Mouse (Mus musculus) layer of hippocampus, postnatal 36 days (tissue): ENCODE measurements around the gene Slc16a11. TPM values are rescaled to one million over a fixed set of nuclear protein-coding genes. Genes with fewer than 3 reads are reported as not detected.
"Not testable (repeated sequence)": the region's sequence is repeated elsewhere in the genome, so short reads cannot be mapped to it uniquely, and the experiment has no call there.

ENCODE experiments used
- DNase-seq, 2 experiments: peaks; one replicate each; pipeline ENCODE4 v3.0.0; 2022
- total RNA-seq, 2 experiments: library from RNA; stranded (reverse); gene quantifications; 2 replicates each; pipeline ENCODE4 v1.2.3; 2021

The Slc16a11 gene
- 10 to 100 TPM; 30.5 to 34.6 TPM for total RNA-seq

DNA sequence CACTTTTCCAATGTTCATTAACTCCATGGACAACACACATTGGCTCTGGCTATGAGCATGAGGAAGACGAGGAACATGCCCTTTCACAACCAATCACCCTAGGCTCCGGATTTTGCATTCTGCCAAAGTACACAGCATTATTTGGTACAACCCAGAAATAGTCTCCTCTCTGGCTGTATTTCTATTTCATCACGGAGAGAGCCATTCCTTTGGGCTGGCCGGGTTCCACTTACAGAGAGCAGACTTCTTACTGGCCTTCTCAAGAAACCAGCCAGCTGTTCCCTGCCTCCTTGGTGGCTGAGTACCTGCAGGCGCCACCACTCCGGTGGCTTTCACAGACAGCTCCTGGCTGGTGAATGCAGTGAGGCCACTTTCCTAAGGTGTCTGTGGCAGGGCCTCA is at the start of gene Slc16a11:
Gene Slc16a11, plus strand, starts transcription at position 330 of the 400 bp plus-strand sequence.
- DNase-seq, result no peak

DNA sequence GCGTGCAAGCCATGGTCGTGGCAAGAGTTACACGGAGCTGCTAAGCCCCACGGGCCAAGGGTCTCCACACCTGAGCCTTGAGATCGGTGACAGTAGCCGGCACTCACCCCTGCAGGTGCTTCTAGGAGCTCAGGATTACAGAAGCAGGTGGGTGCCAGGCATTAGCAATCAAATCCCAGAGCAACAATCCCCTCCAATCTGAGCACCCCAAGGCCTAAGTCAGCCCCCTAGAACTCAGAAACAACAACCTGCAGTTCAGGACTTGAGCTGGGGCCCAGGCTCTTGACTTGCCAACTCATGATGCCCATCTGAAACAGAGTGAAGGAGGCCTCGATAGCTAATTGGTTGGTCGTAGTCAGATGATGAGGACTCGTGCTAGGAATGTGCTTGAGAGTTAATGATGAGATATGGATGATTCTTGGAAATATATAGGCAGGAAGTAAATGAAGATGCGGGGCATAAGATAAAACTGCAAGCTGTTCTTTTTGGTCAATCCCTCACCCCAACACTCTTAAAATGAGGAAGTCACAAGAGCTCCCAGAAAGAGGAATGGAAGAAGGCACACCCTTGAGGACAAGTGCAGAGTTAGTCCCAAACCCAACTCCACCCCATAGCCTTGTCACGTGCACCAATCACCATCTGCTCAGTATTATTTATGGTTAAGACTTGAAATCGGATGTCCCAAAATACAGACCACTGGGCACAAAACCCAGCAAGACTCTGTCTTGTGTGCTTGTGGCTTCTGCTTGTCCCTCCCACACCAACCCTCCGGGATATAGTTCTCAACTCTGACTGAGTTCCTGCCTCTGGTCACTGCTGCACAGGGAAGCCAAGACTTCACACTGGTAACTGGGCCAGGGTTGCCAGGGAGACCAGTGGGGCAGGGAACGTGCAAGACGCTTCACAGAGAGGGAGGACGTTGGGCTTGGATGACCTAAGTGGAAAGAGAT is 46.3 kb upstream of the Slc16a11 start:
- DNase-seq, result no peak

DNA sequence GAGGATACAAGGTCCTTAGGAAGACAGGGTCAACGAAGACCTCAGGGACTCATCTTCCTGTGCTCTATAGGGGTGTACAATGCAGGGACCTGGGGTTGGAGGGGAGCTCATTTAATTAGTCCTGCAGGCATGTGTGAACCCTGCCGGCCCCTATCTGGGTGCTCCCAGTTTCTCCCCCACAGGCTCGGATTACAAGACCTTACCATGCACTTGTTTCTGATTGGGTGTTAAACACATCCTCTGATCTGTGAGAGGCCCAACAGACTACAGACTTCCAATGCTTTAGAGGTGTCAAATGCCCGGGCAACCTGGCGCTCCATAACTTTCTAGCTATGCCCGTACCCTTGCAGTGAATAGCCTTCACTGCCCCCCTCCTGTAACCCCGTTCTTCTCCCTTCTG is 44.4 kb upstream of the Slc16a11 start:
- no peak for DNase-seq

DNA sequence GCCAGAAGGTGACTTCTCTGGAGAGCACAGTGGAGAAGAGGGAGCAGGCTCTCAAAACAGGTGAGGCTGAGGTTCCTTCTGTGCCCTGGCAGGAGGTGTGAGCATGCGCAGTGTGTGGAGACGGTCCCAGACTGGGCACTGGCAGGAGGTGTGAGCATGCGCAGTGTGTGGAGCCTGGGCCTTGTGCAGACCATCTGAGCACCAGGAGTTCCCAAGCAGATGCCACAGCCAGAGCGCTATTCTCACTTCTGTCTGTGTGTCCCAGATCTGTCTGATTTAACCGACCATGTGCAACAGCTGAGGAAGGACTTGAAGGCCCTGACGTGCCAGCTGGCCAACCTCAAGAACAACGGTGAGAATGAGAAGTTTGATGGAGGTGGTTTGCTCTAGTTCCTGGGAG is 43.1 kb upstream of the Slc16a11 start:
- DNase-seq, result not testable (repeated sequence)

DNA sequence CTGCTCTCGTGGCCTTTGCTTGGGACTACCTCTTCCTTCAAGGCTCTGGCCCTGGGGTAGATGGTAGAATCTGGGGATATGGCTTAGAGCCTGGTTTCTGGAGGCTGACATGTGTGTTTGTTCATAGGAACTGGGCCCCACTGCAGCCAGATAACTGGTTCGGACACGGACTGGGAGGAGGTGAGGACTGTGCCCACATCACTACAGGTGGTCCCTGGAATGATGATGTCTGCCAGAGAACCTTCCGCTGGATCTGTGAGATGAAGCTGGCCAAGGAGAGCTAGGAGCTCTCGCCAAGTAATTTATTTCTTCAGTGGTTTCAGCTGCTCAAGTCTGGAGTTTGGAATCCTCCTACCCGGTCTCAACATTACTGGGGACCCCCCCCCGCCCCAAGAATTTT is 42.3 kb upstream of the Slc16a11 start:
- DNase-seq, result no peak

DNA sequence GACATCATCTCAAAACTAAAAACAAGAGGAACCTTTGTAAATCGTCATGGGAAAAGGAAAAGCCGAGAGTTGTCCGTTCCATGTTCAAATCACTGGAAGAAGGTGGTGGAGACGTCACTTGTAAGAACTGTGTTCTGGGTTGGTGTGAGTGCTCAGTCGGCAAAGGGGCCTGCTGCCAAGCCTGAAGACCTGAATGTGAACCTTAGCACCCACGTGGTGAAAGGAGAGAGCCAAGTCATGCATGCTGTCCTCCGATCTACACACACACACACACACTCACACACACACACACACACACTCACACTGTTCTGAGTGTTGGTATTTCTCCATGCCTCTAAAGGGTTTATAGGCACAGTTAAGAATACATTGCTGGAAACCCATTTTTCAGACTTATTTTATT is 41.4 kb upstream of the Slc16a11 start:
- no peak for DNase-seq

DNA sequence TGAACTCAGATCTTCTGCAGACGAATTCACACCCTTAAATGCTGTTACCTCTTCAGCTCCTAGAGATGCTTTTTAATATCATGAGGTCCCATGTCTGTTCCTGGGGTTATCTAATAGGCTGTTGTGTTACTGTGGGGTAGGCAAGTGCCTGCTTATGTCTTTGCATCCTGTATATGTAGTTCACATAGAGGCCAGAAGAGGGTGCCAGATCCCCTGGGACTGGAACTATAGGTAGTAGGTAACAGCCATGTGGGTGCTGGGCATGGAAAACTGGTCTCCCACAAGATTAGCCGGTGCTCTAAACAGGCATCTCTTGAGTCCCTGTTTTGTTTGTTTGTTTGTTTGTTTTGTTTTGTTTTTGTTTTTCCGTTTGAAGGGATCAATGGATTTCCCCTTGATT is 40.7 kb upstream of the Slc16a11 start:
- DNase-seq, result no peak

DNA sequence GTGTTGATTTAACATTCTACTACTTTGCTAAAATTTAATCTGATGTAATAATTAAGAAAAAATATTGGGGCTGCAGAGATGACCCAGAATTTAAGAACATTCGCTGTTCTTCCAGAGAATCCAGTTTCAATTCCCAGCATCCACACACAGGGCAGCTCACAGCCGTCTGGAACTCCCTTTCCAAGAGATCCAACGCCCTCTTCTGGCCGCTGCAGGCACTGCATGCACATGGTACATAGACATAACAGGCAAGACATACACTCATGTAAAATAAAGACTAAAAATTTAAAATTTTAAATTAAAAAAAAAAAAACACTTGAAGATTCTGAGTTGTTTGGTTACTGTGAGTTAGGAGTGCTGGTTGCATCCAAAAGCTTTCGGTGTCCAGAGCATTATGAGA is 40.3 kb upstream of the Slc16a11 start:
- no peak for DNase-seq

DNA sequence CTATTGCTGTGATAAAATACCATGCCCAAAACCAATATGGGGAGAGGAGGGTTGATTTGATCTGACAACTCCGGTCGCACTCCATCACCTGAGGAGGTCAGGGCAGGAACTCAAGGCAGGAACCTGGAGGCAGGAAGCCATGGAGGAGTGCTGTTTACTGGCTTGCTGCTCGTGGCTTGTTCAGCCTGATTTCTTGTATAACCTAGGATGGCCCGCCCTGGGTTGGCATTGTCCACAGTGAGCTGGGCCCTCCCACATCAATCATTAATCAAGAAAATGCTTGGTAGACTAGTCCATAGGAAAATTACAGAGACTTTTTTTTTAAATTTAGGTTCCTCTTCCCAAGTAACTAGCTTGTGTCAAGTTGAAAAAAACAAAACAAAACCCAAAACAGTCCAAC is 38.1 kb upstream of the Slc16a11 start:
- no peak for DNase-seq

DNA sequence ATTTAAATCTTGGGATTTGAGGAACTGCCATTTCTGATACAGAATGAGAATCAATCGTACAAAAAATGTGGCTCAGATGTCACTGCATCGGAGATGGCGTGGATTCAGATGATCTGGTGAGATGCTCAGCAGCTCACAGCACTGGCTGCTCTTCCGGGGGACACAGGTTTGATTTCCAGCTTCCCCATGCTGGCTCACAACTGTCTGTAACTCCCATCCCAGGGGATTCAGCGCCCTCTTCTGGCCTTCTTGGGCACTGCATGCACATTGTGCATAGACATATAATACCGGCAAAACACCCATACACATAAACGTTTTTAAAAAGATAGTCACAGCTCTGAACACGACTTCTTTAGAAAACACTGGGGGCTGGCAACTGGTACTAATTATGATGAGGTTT is 34.9 kb upstream of the Slc16a11 start:
- DNase-seq, result no peak

DNA sequence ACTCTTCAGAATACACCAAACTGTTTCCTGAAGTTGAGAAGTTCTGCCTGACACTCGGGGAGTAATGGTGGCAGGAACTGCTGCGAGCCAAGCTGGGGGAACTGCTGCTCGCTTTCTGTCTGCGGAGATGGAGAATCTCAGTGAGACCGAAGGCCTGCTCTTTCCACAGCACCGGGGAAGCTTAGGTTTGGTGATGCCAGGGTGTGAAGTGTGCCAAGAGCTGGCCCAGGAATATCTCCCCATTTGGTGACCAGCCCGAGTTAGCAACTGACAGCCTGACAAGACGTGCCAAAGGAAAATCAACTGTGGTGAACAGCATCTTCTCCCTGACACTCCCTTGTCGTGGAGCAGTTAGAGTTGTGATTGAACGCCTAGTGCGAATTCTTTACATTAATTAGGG is 34.2 kb upstream of the Slc16a11 start:
- no peak for DNase-seq

DNA sequence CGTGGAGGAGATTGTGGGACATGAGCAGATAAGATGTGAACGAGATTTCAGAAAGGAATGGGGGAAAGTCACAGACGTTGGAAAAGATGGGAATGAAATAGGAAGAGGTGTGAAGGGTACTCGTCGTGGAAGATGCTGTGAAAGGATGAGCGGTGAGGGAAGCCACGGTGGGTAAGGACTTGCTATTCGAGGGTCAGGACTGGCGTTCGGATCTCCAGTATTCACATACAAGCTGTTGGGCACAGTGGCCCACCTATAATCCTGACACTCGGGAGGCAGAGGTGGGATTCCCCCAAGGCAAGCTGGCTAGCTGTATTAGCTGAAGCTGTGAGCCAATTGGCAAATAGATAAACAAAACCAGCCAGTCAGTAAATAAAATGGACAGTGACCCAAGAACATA is 33.8 kb upstream of the Slc16a11 start:
- DNase-seq, result no peak

DNA sequence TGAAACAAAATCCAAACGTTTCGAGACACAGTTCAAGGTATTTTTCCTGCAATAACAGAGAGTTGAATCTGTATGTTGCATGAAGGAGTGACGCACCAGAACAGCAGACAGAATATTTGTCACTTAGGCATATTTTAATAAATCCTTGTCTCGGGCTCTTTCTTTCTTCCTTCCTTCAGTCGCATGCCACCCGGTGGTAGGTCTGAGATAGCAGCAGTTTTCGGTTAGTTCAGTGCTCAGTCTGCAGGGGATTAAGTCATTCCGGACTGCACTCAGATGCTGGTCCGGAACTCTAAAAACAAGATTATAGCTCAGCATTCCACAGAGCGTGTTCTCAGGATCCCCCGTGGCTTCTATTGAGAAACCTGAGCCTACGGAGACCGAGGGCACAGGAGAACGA is 33.2 kb upstream of the Slc16a11 start:
- DNase-seq, result peak in 1 of 2 experiments; percentile 11

DNA sequence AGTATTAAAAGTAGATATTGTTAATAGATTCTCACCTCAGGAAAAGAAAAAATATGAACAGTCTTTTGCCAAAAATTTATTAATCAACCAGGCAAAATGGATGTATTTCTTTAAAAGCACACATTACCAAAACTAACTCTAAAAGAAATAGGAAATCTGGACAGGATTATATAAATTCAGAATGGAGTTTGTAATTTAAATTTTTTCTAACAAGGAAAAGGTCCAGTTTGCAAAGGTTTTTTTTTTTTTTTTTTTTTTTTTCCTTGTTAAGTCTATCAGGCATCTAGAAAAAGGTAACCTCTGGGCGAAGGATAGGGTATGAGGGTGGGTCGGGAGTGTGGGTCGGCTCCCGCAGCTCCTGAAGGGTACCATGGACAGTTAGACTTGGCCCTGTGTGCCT is 32.1 kb upstream of the Slc16a11 start:
- DNase-seq, result no peak

DNA sequence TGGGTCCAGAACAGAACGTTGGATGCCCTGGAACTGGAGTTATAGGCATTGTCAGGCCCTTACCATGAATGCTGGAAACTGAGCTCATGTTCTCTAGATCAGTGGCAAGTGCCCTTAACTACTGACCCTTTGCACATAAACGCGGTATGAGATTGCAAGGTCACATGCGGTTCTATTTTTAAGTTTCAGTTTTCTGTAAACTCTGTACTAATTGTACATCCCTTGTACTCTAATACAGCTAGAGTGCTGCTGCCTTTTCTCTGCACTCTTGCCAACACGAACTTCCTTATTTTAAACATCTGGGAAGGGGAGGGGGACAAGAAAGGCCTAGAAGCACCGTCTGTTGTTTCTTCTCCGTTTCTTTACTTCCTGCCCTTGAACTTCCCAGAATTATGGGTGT is 27.4 kb upstream of the Slc16a11 start:
- no peak for DNase-seq

DNA sequence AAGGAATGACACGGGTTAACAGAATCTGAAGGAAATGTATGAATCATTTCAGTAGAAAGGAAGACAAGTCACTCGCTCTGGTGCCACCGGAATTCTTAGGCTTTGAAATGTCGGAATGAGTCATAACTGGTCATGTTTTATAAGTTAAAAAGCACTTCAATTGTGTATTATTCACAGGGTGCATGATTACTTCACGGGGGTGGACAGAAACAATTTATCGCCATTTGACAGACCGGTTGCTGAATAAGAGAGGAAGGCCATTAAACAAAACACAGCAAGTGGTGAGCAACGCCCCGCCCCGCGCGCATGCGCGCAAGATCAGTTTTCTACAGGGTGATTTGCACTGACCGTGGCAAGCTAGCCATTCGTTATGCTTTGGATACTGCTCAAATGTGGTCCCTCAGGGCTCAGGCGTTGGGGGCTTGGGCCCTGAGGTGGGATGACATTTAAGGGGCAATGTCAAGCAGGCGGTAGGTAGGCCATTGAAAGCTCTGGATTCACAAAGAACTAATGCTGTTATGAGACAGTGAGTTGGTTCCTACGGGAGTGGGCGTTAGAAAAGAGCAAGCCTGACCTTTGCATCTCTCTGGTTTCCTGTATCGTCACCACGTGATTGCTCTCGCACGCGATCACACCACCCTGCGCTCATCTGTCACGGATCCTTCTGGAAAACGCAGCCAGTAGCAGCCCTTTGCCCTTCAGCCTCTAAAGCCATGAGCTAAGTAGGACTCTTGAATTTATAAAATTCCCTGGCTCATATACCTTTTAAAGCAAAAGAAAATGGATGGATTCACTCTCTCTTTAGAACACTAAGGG is 23.0 kb upstream of the Slc16a11 start:
- no peak for DNase-seq

DNA sequence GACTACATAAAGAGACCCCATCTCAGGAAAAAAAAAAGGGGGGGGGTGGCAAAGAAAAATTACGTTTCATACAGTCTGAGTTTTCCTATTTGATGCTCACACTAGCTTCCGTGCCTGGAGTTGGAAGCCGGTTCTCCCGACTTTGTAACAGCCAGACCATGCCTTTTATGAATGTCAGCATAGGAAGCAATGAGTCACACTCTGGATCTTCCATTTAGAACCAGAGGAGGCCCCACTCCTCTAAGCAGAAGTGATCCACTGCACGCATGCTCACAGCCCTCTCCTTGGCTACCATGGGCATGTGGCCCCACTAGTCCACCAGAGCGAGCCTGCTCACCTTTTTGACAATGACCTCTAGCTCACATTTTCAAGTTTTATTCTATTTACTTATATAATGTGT is 21.4 kb upstream of the Slc16a11 start:
- DNase-seq, result no peak

DNA sequence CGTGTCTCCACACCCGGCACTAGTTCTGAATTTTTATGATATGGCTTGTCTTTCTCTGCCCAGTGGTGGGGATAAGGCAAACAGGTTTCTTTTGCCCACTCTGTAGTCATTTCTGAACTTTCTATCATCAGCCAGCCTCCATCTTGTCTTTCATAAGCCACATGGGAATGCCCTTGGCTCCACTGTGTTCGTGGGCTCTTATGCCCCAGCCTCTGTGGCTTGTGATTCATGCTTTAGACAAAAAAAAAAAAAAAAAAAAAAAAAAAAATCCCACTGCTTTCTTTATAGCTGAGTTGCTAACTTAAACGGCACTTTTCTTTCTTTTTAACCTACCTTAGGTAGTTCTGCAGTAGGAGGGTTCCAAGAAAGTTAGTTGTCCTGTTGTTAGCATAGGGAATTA is 20.4 kb upstream of the Slc16a11 start:
- no peak for DNase-seq

DNA sequence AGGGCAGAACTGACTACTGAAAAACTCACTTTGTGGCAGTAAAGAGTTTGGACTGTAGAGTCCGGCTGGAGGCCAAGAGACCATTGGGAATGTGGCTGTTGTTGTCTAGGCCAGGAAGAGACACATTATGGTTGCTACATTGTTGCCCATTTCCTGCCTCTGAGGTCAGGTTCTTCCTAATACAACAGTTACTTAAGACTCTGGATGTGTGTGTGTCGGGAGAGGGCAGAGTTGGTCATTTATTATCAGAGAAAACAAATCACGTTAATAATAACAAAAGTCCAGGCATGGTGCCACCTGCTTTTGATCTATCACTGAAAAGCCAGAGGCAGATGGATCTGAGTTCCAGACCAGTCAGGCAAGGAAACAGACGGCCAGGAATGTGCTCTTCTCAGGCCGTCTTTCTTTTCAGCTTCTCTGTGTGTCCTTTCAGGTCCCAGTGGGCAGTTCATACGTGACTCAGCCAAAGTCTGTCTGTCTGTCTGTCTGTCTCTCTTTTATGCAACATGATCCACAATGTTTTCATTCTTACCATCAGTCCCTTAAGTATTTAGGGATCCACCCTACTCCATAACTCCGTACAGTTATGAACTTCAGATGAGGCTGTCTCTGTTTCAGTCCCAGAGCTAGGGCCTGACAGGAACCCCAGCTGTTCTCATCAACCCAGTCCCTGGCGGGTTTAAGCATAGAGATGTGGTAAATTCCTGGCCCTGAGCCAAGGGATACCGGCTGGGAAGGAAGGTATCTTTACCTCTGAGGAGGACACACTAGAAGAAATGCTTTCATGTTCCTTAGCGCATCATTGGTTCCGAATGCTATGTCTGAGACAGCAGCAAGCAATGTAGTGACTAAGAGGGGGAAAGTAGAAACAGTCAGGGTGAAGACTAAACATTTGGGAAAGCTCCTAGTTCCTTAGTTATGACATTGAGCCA is 18.9 kb upstream of the Slc16a11 start:
- DNase-seq, result no peak

DNA sequence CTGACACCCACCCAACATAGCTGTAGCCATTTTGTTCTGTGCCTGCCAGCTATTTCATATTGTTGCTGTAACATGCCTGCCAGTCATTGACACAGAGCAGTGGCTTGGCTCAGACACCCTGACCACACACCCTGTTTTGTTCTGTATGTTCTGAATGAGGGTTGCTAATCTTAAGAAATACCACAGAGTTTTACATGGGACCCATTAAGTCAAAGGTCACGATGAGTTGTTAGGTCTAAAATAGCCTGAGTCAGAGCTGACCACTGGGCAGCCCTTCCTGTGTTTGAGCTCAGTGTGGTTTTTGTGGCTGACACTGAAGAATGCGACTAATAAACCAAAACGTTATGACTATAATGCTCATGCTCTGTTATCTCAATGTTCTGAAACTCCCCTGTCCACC is 14.2 kb upstream of the Slc16a11 start:
- DNase-seq, result no peak

DNA sequence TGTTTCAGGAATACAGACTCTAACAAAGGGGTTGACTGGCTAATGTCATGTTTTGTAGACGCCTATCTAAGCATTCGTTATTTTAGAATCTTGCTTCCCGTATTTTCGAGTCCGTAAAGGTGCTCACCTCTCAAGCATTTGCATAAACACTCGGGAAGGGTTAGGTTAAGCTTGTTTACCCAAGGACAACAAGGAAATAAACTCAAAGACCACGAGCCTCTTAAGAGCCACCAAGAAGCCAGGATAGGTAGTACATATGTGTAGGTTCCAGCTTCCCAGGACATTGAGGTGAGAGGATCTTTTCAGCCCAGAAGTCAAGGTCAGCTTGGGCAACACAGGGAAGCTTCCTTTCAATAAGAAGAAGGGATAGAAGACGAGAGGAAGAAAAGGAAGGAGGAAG is 13.4 kb upstream of the Slc16a11 start:
- no peak for DNase-seq

DNA sequence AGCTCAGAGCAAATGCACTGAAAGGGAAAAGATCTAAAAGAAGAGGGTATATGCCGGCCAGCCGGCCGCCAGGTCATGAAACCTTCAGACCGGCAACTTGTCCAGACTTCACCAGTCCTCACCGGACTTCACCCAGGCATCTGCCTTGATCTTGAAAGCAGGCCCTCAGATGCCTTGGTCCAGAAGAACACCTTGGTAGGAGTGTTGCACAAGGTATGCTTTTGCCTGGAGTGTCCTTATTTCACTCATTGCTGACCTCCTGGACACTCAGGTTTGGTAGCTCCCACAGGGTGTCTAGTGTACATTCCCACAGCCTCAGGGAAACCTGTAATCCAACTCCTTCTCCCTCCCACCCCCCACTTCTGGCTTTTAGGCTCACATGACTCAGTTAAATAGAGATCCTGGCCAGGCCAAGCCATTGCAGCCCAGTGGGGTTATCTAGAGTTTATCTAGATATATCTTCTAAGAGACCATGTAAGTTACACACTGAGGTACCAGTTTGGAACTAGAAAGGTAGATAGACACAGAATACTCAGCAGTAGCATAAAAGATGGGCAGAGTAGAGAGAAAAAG is 12.4 kb upstream of the Slc16a11 start:
- no peak for DNase-seq
